In the genomic region with DNA sequence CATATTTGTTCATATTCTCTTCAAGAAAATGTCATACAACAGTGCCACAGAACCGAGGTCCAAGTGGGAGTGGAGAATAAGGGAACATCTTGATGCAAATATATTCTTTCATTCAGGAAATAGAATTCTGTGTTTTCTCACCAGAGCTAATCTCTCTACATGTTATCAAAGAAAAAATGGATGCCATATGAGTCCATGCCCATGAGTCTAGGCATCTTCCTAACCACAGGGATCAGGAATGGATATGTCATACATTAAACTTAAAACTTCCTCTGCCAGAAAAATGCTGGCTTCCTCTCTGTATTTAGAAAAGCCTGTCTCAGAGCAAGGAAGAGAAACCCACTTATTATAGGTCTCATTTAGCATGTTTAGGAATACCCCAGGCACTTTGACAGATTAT, we compare ENCODE assay signal across 20 mouse cellular contexts.
"Had no signal": no experiment of that assay in that cellular context is flagged by ENCODE, and none has a peak within 500 bp of the region (broad histone marks: within the 10 kb centered on the region; RNA-seq: fewer than 3 reads in every experiment).

No protein-coding gene starts in this region.

- H3K4me1 ChIP-seq: embryonic facial prominence, embryonic 10.5 days; embryonic facial prominence, embryonic 12.5 days; embryonic facial prominence, embryonic 13.5 days; embryonic facial prominence, embryonic 15.5 days; forebrain, embryonic 10.5 days; forebrain, embryonic 12.5 days; forebrain, embryonic 13.5 days; heart, embryonic 10.5 days; heart, embryonic 12.5 days had no signal

- H3K27me3 ChIP-seq: embryonic facial prominence, embryonic 12.5 days; embryonic facial prominence, embryonic 13.5 days; embryonic facial prominence, embryonic 15.5 days; forebrain, embryonic 12.5 days; forebrain, embryonic 13.5 days; heart, embryonic 12.5 days had no signal

- ATAC-seq: forebrain, embryonic 13.5 days; forebrain, embryonic 14.5 days had no signal

- H3K36me3 ChIP-seq: embryonic facial prominence, embryonic 10.5 days; embryonic facial prominence, embryonic 12.5 days; embryonic facial prominence, embryonic 13.5 days; embryonic facial prominence, embryonic 15.5 days; forebrain, embryonic 10.5 days; forebrain, embryonic 12.5 days; heart, embryonic 10.5 days; heart, embryonic 12.5 days had no signal

- H3K4me3 ChIP-seq: embryonic facial prominence, embryonic 10.5 days; embryonic facial prominence, embryonic 12.5 days; embryonic facial prominence, embryonic 13.5 days; embryonic facial prominence, embryonic 15.5 days; erythroblast, embryonic 14.5 days; forebrain, embryonic 10.5 days; forebrain, embryonic 12.5 days; forebrain, embryonic 13.5 days; gastrocnemius, adult 2 months; heart, adult 2 months; heart, embryonic 10.5 days; heart, embryonic 12.5 days had no signal

- H3K9me3 ChIP-seq: embryonic facial prominence, embryonic 10.5 days; embryonic facial prominence, embryonic 12.5 days; embryonic facial prominence, embryonic 13.5 days; embryonic facial prominence, embryonic 15.5 days; forebrain, embryonic 10.5 days; forebrain, embryonic 12.5 days; forebrain, embryonic 13.5 days; heart, embryonic 10.5 days; heart, embryonic 12.5 days had no signal

- H3K27ac ChIP-seq: embryonic facial prominence, embryonic 10.5 days; embryonic facial prominence, embryonic 12.5 days; embryonic facial prominence, embryonic 13.5 days; embryonic facial prominence, embryonic 15.5 days; forebrain, embryonic 10.5 days; forebrain, embryonic 12.5 days; forebrain, embryonic 13.5 days; gastrocnemius, adult 2 months; heart, adult 2 months; heart, embryonic 10.5 days had no signal

- H3K4me2 ChIP-seq: embryonic facial prominence, embryonic 12.5 days; embryonic facial prominence, embryonic 13.5 days; embryonic facial prominence, embryonic 15.5 days; forebrain, embryonic 12.5 days; forebrain, embryonic 13.5 days; heart, embryonic 11.5 days; heart, embryonic 12.5 days had no signal

- H3K9ac ChIP-seq: embryonic facial prominence, embryonic 12.5 days; embryonic facial prominence, embryonic 13.5 days; embryonic facial prominence, embryonic 15.5 days; forebrain, embryonic 12.5 days; forebrain, embryonic 13.5 days; heart, embryonic 12.5 days had no signal

- DNase-seq: embryo, embryonic 11 days; gastrocnemius, adult 2 months; gastrocnemius, postnatal 10 days; gastrocnemius, postnatal 14 days; gastrocnemius, postnatal 25 days; gastrocnemius, postnatal 36 days; heart, adult 18-20 months; heart, adult 2 months had no signal
